Mouse (Mus musculus) ES-E14 (cell line): ENCODE measurements at regions not wholly inside any gene's neighbourhood (a gene's known extent, or its start where the extent isn't known, plus 50 kb on each side); places are given as distances from the start of the nearest gene placed in this dataset.

Experiments used
- ZC3H11A ChIP-seq: IDR thresholded peaks from 2 replicates; pipeline ENCODE4 v1.6.1; 2012; ENCODE audit warnings: low read depth, mild to moderate bottlenecking, inconsistent platforms, low read length, borderline replicate concordance
- ZNF384 ChIP-seq: IDR thresholded peaks from 2 replicates; pipeline ENCODE4 v1.6.1; 2012; ENCODE audit warnings: low read depth, low read length, inconsistent platforms

DNA sequence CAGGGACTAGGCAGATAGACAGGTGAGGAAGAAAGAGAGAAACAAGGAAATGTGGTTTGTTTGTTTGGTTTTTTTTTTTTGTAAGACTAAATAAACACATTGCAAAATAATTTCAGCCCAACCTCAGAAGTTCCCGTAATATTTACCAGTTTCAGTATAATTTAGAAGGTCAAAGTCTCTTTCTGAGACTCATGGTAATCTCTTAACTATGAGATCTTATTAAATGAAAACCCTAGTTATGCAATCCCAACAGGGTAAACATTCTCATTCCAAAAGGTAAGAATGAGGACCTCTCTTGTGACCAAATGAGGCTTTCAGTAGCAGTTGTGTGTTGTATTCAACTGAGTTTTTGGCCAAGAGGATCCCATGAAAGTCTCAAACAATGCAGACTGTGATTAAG is 524.7 kb upstream of the Kif18a start:
- TF ChIP-seq ZC3H11A (no peak), ZNF384 (no peak)
